Mouse (Mus musculus) limb, embryonic 15.5 days (tissue): ENCODE data around the gene Mrpl19. TPM values are rescaled to one million over a fixed set of nuclear protein-coding genes. Genes with fewer than 3 reads are reported as not detected.

Source experiments
- ATAC-seq: fragments of 200-750 bp; cut with Nextera tagmentation; 2 replicates; pipeline ENCODE4 v1.8.0; 2017; ENCODE audit warnings: low read depth, moderate TSS enrichment; ENCODE audit not compliant: insufficient number of reproducible peaks, low FRiP score, low TSS enrichment
- H3K27ac ChIP-seq: fragments of 300-500 bp; sonication (generic); 2 replicates; pipeline ENCODE4 v1.5.1; 2015; ENCODE audit warnings: moderate library complexity, mild to moderate bottlenecking, inconsistent platforms
- H3K27me3 ChIP-seq: fragments of 300-500 bp; sonication (generic); 2 replicates; pipeline ENCODE4 v1.6.1; 2015; ENCODE audit warnings: inconsistent platforms
- H3K36me3 ChIP-seq: fragments of 300-500 bp; sonication (generic); 2 replicates; pipeline ENCODE4 v1.6.1; 2015; ENCODE audit warnings: inconsistent platforms
- H3K4me1 ChIP-seq: fragments of 300-500 bp; sonication (generic); 2 replicates; pipeline ENCODE4 v1.6.1; 2015; ENCODE audit warnings: inconsistent platforms
- H3K4me2 ChIP-seq: fragments of 300-500 bp; sonication (generic); 2 replicates; pipeline ENCODE4 v1.6.1; 2015; ENCODE audit warnings: mild to moderate bottlenecking, inconsistent platforms
- H3K4me3 ChIP-seq: fragments of 300-500 bp; sonication (generic); 2 replicates; pipeline ENCODE4 v1.5.1; 2015; ENCODE audit warnings: mild to moderate bottlenecking, inconsistent platforms
- H3K9ac ChIP-seq: fragments of 300-500 bp; sonication (generic); 2 replicates; pipeline ENCODE4 v1.6.1; 2015; ENCODE audit warnings: inconsistent platforms
- H3K9me3 ChIP-seq: fragments of 300-500 bp; sonication (generic); 2 replicates; pipeline ENCODE4 v1.6.1; 2016; ENCODE audit warnings: inconsistent platforms
- WGBS: fragments of 180-500 bp; shearing (Covaris S2); methylation state at CpG from one replicate; pipeline ENCODE4 v1.1.7; 2015; 5-methylcytosine and 5-hydroxymethylcytosine counted together
- polyA plus RNA-seq: library from polyadenylated mRNA; unstranded; fragments of >200 nt; fragmentation: Nextera tagmentation; extraction: Ambion mirVana; gene quantifications from 2 replicates; pipeline ENCODE4 v1.2.1, GENCODE M21; 2015

Mrpl19 gene
- polyA plus RNA-seq, 1 experiment from 2014 or later, result 45.1 TPM

- Histone ChIP-seq H3K9me3 (no peaks in the 10 kb centered on the region), H3K27ac (no peak overlapping the region), H3K9ac (no peak overlapping the region), H3K36me3 (peaks cover 26% of the 10 kb centered on the region), H3K4me1 (peaks cover 11% of the 10 kb centered on the region), H3K4me2 (peak overlapping the region; percentile 56), H3K4me3 (peak overlapping the region; percentile 91), H3K27me3 (no peaks in the 10 kb centered on the region)
- 35% methylated on average over 2 of the region's 2 CpGs for WGBS
- ATAC-seq, result no peak
Measured at GRCm38 (mm10) chr6:81966068-81966544, 348 bp upstream of the Mrpl19 start.

- H3K9ac ChIP-seq, result no peak overlapping the region
- WGBS, result 92% methylated on average over 1 of the region's 1 CpGs
- no peak for ATAC-seq
Measured at GRCm38 (mm10) chr6:81960284-81960683, 5.5 kb downstream of the Mrpl19 start.

DNA sequence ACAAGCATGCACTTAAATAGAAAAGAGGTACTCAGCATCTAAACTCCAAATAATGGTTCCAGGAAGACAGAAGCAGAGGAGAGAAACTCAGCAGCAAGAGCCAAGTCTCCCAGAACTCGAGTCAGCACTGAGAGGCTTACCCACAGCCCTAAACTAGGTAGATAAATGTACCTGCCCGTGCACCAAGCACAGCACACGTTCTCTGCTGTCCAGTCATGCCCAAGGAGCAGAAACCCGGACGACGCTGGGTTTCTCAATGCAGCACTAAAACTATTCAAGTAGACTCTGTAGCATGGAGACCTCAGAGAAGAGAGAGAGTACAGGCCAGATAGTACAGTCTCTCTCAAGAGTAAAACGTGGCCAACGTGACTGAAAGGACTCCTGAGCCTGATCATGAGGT lies 5.9 kb downstream of the Mrpl19 start:
- no peak for ATAC-seq
- 92% methylated on average over 8 of the region's 8 CpGs for WGBS
- no peak overlapping the region for H3K4me2 ChIP-seq
- peaks cover 82% of the 10 kb centered on the region for H3K36me3 ChIP-seq
- H3K9me3 ChIP-seq, result no peaks in the 10 kb centered on the region
- H3K27me3 ChIP-seq, result no peaks in the 10 kb centered on the region
- peaks cover 5% of the 10 kb centered on the region for H3K4me1 ChIP-seq
- H3K9ac ChIP-seq, result no peak overlapping the region
- H3K27ac ChIP-seq, result no peak overlapping the region
- no peak overlapping the region for H3K4me3 ChIP-seq

More at GRCm38 (mm10) chr6:81960284-81960683, 5.5 kb downstream of the Mrpl19 start:
- H3K4me1 ChIP-seq, result peaks cover 10% of the 10 kb centered on the region
- H3K4me3 ChIP-seq, result no peak overlapping the region
- H3K36me3 ChIP-seq, result peaks cover 79% of the 10 kb centered on the region
- H3K27ac ChIP-seq, result no peak overlapping the region
- no peaks in the 10 kb centered on the region for H3K27me3 ChIP-seq
- H3K4me2 ChIP-seq, result no peak overlapping the region
- no peaks in the 10 kb centered on the region for H3K9me3 ChIP-seq

DNA sequence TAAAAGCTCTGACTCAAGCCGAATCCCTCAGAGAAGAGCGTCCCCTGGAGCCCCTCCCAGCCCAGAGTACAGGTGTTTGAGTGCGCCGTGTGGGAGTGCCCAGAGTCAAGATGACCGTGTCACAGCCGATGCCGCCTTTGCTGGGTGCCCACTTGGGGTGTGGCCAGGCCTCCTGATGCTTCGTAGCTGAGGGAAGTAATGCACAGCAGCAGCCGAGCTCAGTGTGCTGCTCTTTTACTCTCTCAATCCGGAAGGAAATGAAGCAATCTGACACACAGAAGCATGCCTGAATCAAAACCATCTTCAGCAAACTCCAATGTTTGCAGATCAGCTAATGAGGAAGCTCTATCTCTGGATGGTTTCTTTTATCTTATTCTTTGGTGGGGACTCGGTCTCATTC lies 7.8 kb downstream of the Mrpl19 start:
- H3K27ac ChIP-seq, result no peak overlapping the region
- no peak overlapping the region for H3K4me2 ChIP-seq
- no peak for ATAC-seq
- H3K9ac ChIP-seq, result no peak overlapping the region
- H3K4me3 ChIP-seq, result no peak overlapping the region
- no peaks in the 10 kb centered on the region for H3K9me3 ChIP-seq
- no peaks in the 10 kb centered on the region for H3K4me1 ChIP-seq
- 89% methylated on average over 11 of the region's 11 CpGs for WGBS
- H3K27me3 ChIP-seq, result no peaks in the 10 kb centered on the region
- H3K36me3 ChIP-seq, result peaks cover 83% of the 10 kb centered on the region

DNA sequence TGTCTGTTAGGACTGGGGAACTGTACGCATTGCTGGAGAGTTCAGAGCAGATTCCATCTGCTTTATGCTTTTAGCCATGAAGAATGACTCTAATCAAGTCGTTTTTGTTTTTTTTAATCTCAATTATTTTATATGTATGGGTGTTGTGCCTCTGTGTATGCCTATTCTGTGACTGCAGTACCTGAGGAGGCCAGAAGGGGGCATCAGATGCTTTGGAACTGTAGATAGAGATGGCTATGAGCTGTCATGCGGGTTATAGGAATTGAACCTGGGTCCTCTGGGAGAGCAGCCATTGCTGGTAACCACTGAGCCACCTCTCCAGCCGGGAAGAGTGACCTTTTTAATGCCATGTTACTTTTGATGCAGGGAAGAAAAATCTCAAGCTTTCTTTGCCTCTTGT lies 9.4 kb downstream of the Mrpl19 start:
- H3K27ac ChIP-seq, result no peak overlapping the region
- H3K4me2 ChIP-seq, result no peak overlapping the region
- no peaks in the 10 kb centered on the region for H3K4me1 ChIP-seq
- no peak overlapping the region for H3K4me3 ChIP-seq
- WGBS, result 93% methylated on average over 4 of the region's 4 CpGs
- no peak for ATAC-seq
- H3K9me3 ChIP-seq, result no peaks in the 10 kb centered on the region
- H3K36me3 ChIP-seq, result peaks cover 74% of the 10 kb centered on the region
- H3K27me3 ChIP-seq, result no peaks in the 10 kb centered on the region
- H3K9ac ChIP-seq, result no peak overlapping the region

- H3K4me3 ChIP-seq, result no peak overlapping the region
- H3K36me3 ChIP-seq, result peaks cover 73% of the 10 kb centered on the region
- H3K27me3 ChIP-seq, result no peaks in the 10 kb centered on the region
- H3K4me1 ChIP-seq, result no peaks in the 10 kb centered on the region
- 90% methylated on average over 5 of the region's 5 CpGs for WGBS
- H3K4me2 ChIP-seq, result no peak overlapping the region
- no peak for ATAC-seq
- H3K27ac ChIP-seq, result no peak overlapping the region
- H3K9me3 ChIP-seq, result no peaks in the 10 kb centered on the region
- H3K9ac ChIP-seq, result no peak overlapping the region
Measured at GRCm38 (mm10) chr6:81955133-81955532, 10.6 kb downstream of the Mrpl19 start.

- H3K9me3 ChIP-seq, result no peaks in the 10 kb centered on the region
- H3K36me3 ChIP-seq, result peaks cover 85% of the 10 kb centered on the region
- no peak overlapping the region for H3K27ac ChIP-seq
- H3K9ac ChIP-seq, result no peak overlapping the region
- WGBS, result 93% methylated on average over 6 of the region's 6 CpGs
- no peak overlapping the region for H3K4me2 ChIP-seq
- no peak for ATAC-seq
- H3K4me1 ChIP-seq, result no peaks in the 10 kb centered on the region
- no peaks in the 10 kb centered on the region for H3K27me3 ChIP-seq
- no peak overlapping the region for H3K4me3 ChIP-seq
Measured at GRCm38 (mm10) chr6:81946906-81947305, 18.9 kb downstream of the Mrpl19 start.

DNA sequence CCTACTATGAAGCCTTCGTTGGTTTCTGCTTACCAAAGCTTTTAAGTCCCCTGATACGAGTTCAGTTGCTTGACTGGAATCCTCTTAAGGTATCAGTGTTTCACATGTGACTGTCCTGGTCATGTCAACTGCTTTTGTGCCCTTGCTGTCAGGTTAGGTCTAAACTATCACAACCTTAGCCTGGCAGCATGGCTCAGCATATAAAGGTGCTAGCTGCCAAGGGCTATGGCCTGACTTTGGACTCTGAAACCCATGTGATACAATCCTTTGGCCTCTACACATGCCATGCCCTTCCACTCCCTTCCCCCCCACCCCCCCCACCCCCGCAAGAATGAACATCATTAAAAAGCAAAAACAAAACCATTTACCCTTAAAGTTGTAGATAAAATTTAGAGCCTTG lies 21.3 kb downstream of the Mrpl19 start:
- no peaks in the 10 kb centered on the region for H3K27me3 ChIP-seq
- no peak overlapping the region for H3K27ac ChIP-seq
- WGBS, result 82% methylated on average over 3 of the region's 3 CpGs
- H3K4me3 ChIP-seq, result no peak overlapping the region
- no peak for ATAC-seq
- H3K36me3 ChIP-seq, result peaks cover 84% of the 10 kb centered on the region
- no peaks in the 10 kb centered on the region for H3K9me3 ChIP-seq
- H3K4me1 ChIP-seq, result no peaks in the 10 kb centered on the region
- H3K4me2 ChIP-seq, result no peak overlapping the region
- H3K9ac ChIP-seq, result no peak overlapping the region

DNA sequence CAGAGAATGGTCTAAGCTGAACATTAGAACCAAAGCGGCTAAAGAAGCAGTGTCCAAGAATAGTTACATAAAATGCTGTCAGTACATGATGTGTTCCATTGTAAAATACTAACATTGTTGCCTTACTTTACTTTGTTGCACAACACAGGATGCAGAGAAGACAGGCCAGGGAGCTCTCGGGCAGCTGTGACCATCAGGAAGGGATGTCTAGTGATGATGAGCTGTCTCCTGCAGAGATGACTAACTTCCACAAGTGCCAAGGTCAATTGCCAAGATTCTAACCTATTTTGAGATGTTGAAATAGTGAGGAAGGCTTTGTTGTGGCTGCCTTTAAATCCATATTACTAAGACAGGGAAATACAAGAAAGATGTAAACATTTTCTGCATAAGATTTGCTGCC lies 22.5 kb downstream of the Mrpl19 start:
- Histone ChIP-seq H3K4me3 (no peak overlapping the region), H3K4me2 (no peak overlapping the region), H3K27ac (no peak overlapping the region), H3K27me3 (no peaks in the 10 kb centered on the region), H3K9ac (no peak overlapping the region), H3K36me3 (peaks cover 75% of the 10 kb centered on the region), H3K4me1 (no peaks in the 10 kb centered on the region), H3K9me3 (no peaks in the 10 kb centered on the region)
- WGBS, result 91% methylated on average over 2 of the region's 2 CpGs
- ATAC-seq, result no peak

GRCm38 (mm10) chr6:81941718-81942117 lies 24.0 kb downstream of the Mrpl19 start:
- Histone ChIP-seq H3K4me2 (no peak overlapping the region), H3K4me3 (no peak overlapping the region), H3K4me1 (no peaks in the 10 kb centered on the region), H3K27me3 (no peaks in the 10 kb centered on the region), H3K27ac (no peak overlapping the region), H3K36me3 (peaks cover 69% of the 10 kb centered on the region), H3K9me3 (no peaks in the 10 kb centered on the region), H3K9ac (no peak overlapping the region)
- 88% methylated on average over 5 of the region's 5 CpGs for WGBS
- no peak for ATAC-seq

DNA sequence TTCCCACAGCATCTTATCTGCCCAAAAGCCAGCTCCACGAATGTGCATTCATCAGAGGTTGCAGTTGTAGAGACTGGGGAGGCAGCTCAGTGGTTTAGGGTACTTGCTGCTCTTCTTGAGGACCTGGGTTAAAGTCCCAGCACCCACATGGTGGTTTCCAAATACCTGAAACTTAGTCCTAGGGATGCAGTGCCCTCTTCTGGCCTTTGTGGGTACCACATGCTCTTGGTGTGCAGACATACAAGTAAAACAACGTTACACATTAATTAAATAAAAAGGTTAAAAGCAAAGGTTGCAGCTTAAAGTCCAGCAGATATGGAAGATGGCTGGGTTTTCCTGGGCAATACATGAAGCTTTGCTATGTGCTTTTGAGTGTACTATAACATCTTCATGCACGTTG lies 32.5 kb downstream of the Mrpl19 start:
- Histone ChIP-seq H3K27me3 (no peaks in the 10 kb centered on the region), H3K4me3 (no peak overlapping the region), H3K9me3 (no peaks in the 10 kb centered on the region), H3K9ac (no peak overlapping the region), H3K4me2 (no peak overlapping the region), H3K4me1 (no peaks in the 10 kb centered on the region), H3K36me3 (peaks cover 67% of the 10 kb centered on the region), H3K27ac (no peak overlapping the region)
- 94% methylated on average over 3 of the region's 3 CpGs for WGBS
- ATAC-seq, result no peak

- 92% methylated on average over 4 of the region's 4 CpGs for WGBS
- peaks cover 68% of the 10 kb centered on the region for H3K36me3 ChIP-seq
- H3K27ac ChIP-seq, result no peak overlapping the region
- H3K4me3 ChIP-seq, result no peak overlapping the region
- 0 out of 2 replicates have a peak, but pooled peaks cover 4% of the 10 kb centered on the region for H3K4me1 ChIP-seq
- no peaks in the 10 kb centered on the region for H3K27me3 ChIP-seq
- H3K9me3 ChIP-seq, result no peaks in the 10 kb centered on the region
- H3K4me2 ChIP-seq, result no peak overlapping the region
- no peak for ATAC-seq
- no peak overlapping the region for H3K9ac ChIP-seq
Measured at GRCm38 (mm10) chr6:81929402-81929801, 36.4 kb downstream of the Mrpl19 start.

GRCm38 (mm10) chr6:81924304-81924703 lies 41.5 kb downstream of the Mrpl19 start:
- 13% methylated on average over 5 of the region's 5 CpGs for WGBS
- Histone ChIP-seq H3K9me3 (no peaks in the 10 kb centered on the region), H3K4me1 (0 out of 2 replicates have a peak, but pooled peaks cover 7% of the 10 kb centered on the region), H3K9ac (peak overlapping the region; percentile 97), H3K4me3 (peak overlapping the region; percentile 90), H3K36me3 (peaks cover 27% of the 10 kb centered on the region), H3K4me2 (peak overlapping the region; percentile 61), H3K27ac (no peak overlapping the region), H3K27me3 (no peaks in the 10 kb centered on the region)
- no peak for ATAC-seq
